Mouse (Mus musculus): ENCODE data around the gene Fgfr2. TPM values are rescaled to one million over a fixed set of nuclear protein-coding genes. Genes with fewer than 3 reads are reported as not detected.

The Fgfr2 gene
- polyA plus RNA-seq, 1 experiment from 2014 or later = 123 TPM

DNA sequence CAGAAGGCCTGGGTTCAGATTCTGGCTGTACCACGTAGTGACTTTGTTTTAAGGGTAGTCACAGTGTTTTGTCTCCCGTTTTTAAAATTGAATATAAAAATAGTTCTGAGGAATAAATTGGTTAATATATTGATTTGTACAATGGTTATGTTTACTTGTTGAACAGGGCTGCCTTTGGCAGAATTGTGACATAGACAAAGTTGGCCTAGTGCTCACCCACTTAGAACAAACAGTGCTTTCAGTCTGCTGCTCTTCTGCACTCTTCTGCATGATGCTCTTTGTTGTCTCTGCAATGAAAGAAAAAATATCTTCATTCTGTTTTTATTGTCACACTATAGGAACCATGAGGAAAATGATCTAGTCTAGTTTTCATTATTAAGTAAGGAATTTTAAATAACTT is 184.0 kb downstream of the Fgfr2 start:
- no peak overlapping the region for H3K4me2 ChIP-seq (replicated peaks)
- ATAC-seq (ENCODE audit: low FRiP score, low read depth) = no peak
- no peaks in the 10 kb centered on the region for H3K36me3 ChIP-seq
- no peaks in the 10 kb centered on the region for H3K9me3 ChIP-seq
- H3K9ac ChIP-seq = no peak overlapping the region
- no peak overlapping the region for H3K4me3 ChIP-seq
- WGBS = 86% methylated on average over 2 of the region's 2 CpGs
- no peaks in the 10 kb centered on the region for H3K27me3 ChIP-seq
- H3K27ac ChIP-seq = no peak overlapping the region
- peaks cover 7% of the 10 kb centered on the region for H3K4me1 ChIP-seq

DNA sequence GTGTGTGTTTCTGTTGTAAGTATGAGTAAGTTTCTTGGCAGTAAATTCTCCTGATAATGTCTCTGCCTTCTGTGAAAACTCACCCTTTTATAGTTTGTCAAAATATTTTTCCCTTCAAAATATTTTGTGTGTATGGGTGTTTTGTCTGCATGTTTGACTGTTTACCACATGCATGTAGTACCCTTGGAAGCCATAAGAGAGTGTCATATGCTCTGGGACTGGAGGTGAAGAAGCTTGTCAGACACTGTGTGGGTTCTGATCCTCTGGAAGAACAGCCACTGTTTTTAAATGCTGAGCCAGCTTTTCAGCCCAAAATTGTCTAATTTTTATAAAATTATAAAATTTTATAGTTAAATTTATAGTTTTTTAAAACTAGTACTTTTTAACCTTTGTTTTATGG is 188.4 kb downstream of the Fgfr2 start:
- no peak overlapping the region for H3K4me3 ChIP-seq

DNA sequence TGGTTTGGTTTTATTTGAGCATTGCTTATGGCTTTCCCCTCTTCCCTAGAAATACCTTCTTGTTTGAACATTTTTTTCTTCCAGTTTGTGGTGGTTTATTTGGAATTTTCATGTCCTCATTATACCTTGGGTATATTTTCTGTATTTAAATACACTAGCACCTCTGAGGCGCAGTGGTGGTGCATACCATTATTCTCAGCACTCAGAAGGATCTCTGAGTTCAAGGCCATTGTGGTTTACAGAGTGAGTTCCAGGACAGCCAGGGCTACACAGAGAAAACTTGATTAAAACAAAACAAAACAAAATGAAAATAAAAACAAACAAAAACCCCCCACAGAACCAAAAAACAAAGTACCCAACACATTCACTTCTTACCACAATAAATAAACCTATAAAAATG is 189.8 kb downstream of the Fgfr2 start:
- H3K4me1 ChIP-seq = peaks cover 16% of the 10 kb centered on the region
- H3K9me3 ChIP-seq = no peaks in the 10 kb centered on the region
- H3K27me3 ChIP-seq = no peaks in the 10 kb centered on the region
- WGBS = 90% methylated on average over 1 of the region's 1 CpGs
- H3K4me3 ChIP-seq = no peak overlapping the region
- no peak overlapping the region for H3K9ac ChIP-seq
- H3K27ac ChIP-seq = no peak overlapping the region
- no peak for ATAC-seq (ENCODE audit: low FRiP score, low read depth)
- H3K36me3 ChIP-seq = no peaks in the 10 kb centered on the region
- H3K4me2 ChIP-seq (replicated peaks) = no peak overlapping the region

More for the DNA sequence above, 188.4 kb downstream of the Fgfr2 start:
- Histone ChIP-seq H3K27ac (no peak overlapping the region), H3K4me1 (peaks cover 16% of the 10 kb centered on the region), H3K9ac (no peak overlapping the region), H3K36me3 (no peaks in the 10 kb centered on the region), H3K4me2 (replicated peaks) (no peak overlapping the region), H3K9me3 (no peaks in the 10 kb centered on the region), H3K27me3 (no peaks in the 10 kb centered on the region)
- no peak for ATAC-seq (ENCODE audit: low FRiP score, low read depth)

DNA sequence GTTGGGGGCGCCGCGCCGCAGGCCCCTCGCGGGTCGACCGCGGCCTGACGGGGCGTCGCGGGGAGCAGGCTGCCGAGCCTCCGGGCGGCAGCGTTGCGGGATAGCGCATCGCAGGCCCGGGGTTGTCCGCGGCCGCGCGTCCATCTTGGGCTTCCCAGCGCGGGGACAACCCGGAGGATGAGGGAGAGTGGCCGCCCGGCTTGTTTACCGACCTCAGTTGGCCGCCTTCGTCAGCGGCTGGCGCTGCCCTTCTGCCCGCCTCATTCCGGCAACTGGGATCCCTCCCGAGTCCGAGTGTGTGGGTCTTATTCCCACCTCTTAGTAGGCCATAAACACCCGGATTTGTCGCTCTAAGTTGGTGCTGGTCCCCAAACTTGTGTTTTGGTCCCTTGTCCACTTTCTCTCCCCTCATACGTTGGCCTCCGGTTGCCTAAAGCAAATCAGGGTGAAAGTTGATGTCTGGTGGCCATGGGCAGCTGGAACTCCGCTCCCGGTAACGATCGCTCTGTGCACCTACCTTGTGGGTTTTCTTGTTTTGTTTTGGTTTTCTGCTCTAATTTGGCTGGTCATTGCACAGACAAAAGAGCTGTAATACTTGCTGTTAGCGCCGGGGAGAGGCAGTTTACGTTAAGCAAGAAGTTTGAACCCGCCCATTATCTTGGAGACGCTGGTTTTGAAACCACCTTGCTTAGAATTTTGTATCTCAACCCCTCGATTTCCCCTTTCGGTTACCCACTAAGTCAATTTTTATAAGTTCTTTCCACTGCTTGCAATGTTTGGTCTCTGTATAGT is 191.4 kb downstream of the Fgfr2 start:
- Histone ChIP-seq H3K9ac (peak overlapping the region; percentile 99), H3K36me3 (no peaks in the 10 kb centered on the region), H3K9me3 (no peaks in the 10 kb centered on the region), H3K27me3 (no peaks in the 10 kb centered on the region), H3K4me3 (peak overlapping the region; percentile 95), H3K4me1 (peaks cover 16% of the 10 kb centered on the region), H3K27ac (peak overlapping the region; percentile 97), H3K4me2 (replicated peaks) (peak overlapping the region; percentile 79)
- ATAC-seq (ENCODE audit: low FRiP score, low read depth) = no peak
- under 1% methylated on average over 52 of the region's 55 CpGs for WGBS

DNA sequence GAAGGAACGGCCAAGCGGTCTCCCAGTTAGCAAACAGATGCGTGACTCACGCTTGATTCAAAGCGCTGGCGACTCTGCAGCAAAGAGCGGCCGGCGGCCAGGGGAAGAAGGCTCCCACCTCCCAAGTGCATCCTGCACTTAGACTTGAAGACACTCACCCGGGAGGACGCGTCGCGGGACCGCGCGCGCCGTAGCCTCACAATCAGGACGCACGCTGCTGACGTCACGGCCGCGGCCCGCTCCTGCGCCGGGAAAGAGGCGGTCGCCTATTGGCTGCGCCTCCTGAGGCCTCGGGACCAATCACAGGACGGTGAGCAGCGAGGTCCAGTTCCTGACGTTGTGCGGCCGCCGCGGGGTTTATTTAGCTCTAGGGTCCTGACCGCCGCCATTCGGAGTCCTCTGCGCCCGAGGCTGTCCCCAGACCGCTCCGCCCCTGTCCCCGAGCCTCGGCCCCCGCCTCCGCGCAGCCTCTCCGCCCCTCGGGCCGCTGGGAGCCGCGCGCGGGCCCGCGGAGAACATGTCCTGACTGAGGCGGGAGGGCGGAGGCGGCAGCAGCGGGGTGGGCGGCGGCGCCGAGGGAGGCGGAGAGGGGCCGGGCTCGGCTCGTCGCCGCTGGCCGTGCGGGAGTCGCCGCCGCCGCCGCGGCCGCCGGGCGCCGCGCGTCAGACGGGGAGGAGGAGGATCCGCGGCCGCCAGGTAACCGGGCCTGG is 192.1 kb downstream of the Fgfr2 start, which contains the start of gene Zranb1:
Gene Zranb1 (plus strand): TSS at position 293 of the 710 bp plus-strand sequence.
- H3K4me3 ChIP-seq = peak within 1 kb of the TSS; percentile 95
- no peaks in the 10 kb centered on the region for H3K27me3 ChIP-seq
- peak; percentile 100 for ATAC-seq (ENCODE audit: low FRiP score, low read depth)
- peak within 1 kb of the TSS; percentile 97 for H3K27ac ChIP-seq
- H3K4me1 ChIP-seq = peaks cover 16% of the 10 kb centered on the region
- H3K4me2 ChIP-seq (replicated peaks) = peak within 1 kb of the TSS; percentile 79
- peak within 1 kb of the TSS; percentile 99 for H3K9ac ChIP-seq
- H3K9me3 ChIP-seq = no peaks in the 10 kb centered on the region
- H3K36me3 ChIP-seq = no peaks in the 10 kb centered on the region
- under 1% methylated on average over 73 of the region's 93 CpGs for WGBS

DNA sequence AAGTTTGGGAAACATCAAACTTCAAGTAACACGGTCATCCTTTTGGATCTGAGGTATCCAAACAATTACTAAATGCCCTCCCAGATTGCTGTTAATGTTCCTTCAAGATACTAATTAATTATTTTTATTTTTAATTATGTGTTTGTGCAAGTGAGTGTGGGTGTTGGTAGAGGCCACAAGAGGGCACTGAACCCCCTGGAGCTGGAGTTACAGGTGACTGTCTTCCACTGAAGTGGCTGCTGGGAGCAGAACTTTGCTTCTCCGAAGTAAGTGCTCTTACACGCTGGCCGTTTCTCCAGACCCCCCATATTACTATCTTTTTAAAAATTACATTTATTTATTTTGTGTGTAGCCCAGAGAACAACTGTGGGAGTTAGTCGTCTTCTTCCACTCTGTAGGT is 193.1 kb downstream of the Fgfr2 start:
- Histone ChIP-seq H3K9ac (peak overlapping the region; percentile 99), H3K36me3 (no peaks in the 10 kb centered on the region), H3K4me3 (peak overlapping the region; percentile 95), H3K9me3 (no peaks in the 10 kb centered on the region), H3K27me3 (no peaks in the 10 kb centered on the region), H3K4me2 (replicated peaks) (peak overlapping the region; percentile 71), H3K27ac (no peak overlapping the region), H3K4me1 (peaks cover 16% of the 10 kb centered on the region)
- 84% methylated on average over 5 of the region's 5 CpGs for WGBS
- ATAC-seq (ENCODE audit: low FRiP score, low read depth) = no peak

DNA sequence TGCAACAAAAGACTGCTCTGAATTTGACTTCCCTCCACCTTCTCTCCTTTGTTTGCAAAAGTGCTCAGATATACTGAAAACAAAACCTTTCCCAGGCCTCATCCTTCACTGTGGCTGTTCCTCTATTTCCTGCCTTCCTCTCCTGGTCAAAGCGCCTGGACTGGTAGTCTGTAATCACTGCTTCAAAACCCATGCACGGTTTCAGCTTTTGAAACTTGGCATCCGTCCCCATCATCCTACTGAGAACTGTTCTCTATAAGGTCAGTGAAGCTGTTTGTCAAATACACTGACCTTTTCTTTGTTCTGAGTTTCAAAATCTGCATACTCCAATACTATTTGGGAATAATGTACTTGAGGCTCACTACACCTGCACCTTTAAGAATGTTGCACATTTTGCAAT is 195.9 kb downstream of the Fgfr2 start:
- H3K36me3 ChIP-seq = no peaks in the 10 kb centered on the region
- H3K9me3 ChIP-seq = no peaks in the 10 kb centered on the region
- no peak overlapping the region for H3K27ac ChIP-seq
- ATAC-seq (ENCODE audit: low FRiP score, low read depth) = no peak
- H3K27me3 ChIP-seq = no peaks in the 10 kb centered on the region
- 57% methylated on average over 3 of the region's 3 CpGs for WGBS
- no peak overlapping the region for H3K4me2 ChIP-seq (replicated peaks)
- no peak overlapping the region for H3K4me3 ChIP-seq
- no peak overlapping the region for H3K9ac ChIP-seq
- peaks cover 6% of the 10 kb centered on the region for H3K4me1 ChIP-seq

DNA sequence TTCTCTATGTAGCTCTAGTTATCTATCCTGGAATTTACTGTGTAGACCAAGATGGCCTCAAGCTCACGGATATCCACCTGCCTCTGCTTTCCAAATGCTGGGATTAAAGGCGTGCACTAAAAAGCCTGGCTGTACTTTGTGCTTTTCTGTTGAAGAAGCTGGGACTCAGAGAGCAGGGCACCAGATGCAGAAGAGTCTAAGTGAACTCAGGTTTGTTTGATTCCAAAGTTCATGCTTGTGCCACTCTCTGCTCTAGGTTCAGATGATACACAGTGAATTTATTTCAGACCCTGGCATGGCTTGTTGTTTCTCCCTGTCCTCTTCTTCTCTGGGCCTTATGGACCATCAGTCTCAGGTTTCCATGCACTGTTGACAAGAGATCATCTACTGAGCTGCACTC is 197.9 kb downstream of the Fgfr2 start:
- no peak overlapping the region for H3K9ac ChIP-seq
- no peaks in the 10 kb centered on the region for H3K27me3 ChIP-seq
- H3K4me1 ChIP-seq = peaks cover 3% of the 10 kb centered on the region
- no peaks in the 10 kb centered on the region for H3K36me3 ChIP-seq
- no peak overlapping the region for H3K27ac ChIP-seq
- no peak for ATAC-seq (ENCODE audit: low FRiP score, low read depth)
- WGBS = 80% methylated on average over 2 of the region's 2 CpGs
- no peak overlapping the region for H3K4me3 ChIP-seq
- H3K9me3 ChIP-seq = no peaks in the 10 kb centered on the region
- no peak overlapping the region for H3K4me2 ChIP-seq (replicated peaks)

DNA sequence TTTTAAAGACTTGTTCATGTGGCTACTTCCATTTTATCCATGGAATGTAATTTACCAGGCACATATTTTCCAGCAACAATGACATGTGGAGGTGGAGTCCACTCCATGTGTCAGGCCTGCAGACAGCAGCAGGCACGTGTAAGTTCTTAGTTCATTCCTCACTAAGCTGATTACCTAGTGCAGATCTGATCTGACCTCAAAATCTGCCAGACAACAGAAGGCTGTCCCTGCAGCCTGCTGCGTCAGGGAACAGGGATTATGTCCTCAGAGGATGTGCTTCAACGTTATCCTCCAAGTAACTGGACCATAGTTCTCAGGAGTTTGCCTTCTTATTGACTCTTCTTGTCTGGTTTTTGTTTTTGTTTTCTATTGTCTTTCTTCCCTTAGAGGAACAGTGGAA is 201.2 kb downstream of the Fgfr2 start:
- H3K4me3 ChIP-seq = no peak overlapping the region
- H3K9me3 ChIP-seq = peaks cover 6% of the 10 kb centered on the region; the same call in 1 of the 2 replicates
- H3K4me1 ChIP-seq = no peaks in the 10 kb centered on the region
- no peak overlapping the region for H3K9ac ChIP-seq
- H3K27me3 ChIP-seq = no peaks in the 10 kb centered on the region
- H3K4me2 ChIP-seq (replicated peaks) = no peak overlapping the region
- no peak for ATAC-seq (ENCODE audit: low FRiP score, low read depth)
- WGBS = 62% methylated on average over 3 of the region's 3 CpGs
- H3K36me3 ChIP-seq = no peaks in the 10 kb centered on the region
- H3K27ac ChIP-seq = no peak overlapping the region

DNA sequence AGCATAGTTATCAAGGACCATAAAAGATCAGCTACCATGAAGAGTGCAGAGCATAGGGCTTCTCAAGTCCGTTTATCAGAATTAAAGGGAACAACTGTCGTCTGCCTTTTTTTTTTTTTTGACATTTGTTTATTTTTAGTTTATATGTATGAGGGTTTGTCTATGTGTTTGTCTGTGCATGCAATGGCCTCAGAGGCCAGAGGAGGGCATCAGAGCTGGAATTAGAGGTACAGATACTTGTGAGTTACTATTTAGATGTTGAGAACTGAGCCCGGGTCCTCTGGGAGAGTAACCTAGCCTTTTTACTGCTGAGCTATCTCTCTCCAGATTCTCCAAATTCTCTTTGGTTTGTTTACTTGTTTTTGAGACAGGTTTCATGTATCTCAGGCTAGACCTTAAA is 219.4 kb downstream of the Fgfr2 start:
- 79% methylated on average over 3 of the region's 3 CpGs for WGBS
- H3K4me3 ChIP-seq = no peak overlapping the region

DNA sequence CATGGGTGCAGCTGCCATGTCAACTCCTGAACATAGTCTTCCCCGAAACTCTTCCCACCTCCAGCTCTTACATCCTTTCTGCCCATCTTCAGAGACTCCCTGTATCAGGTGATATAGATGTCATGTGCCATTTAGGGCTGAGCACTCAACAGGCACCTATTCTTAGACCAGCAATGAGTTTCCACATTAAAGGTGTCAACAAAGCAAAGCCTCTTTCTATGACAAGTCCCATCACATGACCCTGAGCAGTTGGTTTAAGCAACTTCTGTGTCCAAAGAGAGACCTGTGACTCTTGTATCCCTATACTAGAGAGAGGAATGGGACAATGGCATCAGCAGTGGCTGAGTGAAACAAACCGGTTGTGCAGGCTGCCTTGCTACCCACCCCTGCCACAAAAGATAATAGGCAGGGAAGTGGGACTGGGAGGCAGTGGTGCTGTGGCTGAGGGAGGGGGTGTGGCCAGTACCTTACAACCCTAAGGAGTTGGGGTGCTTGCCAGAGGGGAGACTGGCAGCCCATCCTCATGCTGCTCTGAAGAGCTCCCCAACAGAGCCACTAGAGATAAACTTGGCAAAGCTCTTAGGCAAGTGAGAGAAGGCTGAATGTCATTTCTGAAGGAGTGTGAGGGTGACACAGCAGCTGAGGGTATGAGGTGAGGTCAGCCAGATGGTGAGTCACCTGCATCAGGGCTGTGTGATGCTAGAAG is 222.2 kb downstream of the Fgfr2 start:
- 50% methylated on average over 2 of the region's 2 CpGs for WGBS
- H3K36me3 ChIP-seq = no peaks in the 10 kb centered on the region
- no peak overlapping the region for H3K4me2 ChIP-seq (replicated peaks)
- peaks cover 7% of the 10 kb centered on the region; the same call in 1 of the 2 replicates for H3K9me3 ChIP-seq
- H3K27me3 ChIP-seq = no peaks in the 10 kb centered on the region
- H3K4me3 ChIP-seq = no peak overlapping the region
- no peak overlapping the region for H3K9ac ChIP-seq
- ATAC-seq (ENCODE audit: low FRiP score, low read depth) = no peak
- H3K27ac ChIP-seq = no peak overlapping the region
- H3K4me1 ChIP-seq = no peaks in the 10 kb centered on the region

More for the DNA sequence above, 219.4 kb downstream of the Fgfr2 start:
- no peak overlapping the region for H3K27ac ChIP-seq
- H3K9me3 ChIP-seq = peaks cover 10% of the 10 kb centered on the region; the same call in 1 of the 2 replicates
- no peak overlapping the region for H3K9ac ChIP-seq
- H3K36me3 ChIP-seq = no peaks in the 10 kb centered on the region
- no peaks in the 10 kb centered on the region for H3K27me3 ChIP-seq
- H3K4me2 ChIP-seq (replicated peaks) = no peak overlapping the region
- no peaks in the 10 kb centered on the region for H3K4me1 ChIP-seq
- ATAC-seq (ENCODE audit: low FRiP score, low read depth) = no peak

DNA sequence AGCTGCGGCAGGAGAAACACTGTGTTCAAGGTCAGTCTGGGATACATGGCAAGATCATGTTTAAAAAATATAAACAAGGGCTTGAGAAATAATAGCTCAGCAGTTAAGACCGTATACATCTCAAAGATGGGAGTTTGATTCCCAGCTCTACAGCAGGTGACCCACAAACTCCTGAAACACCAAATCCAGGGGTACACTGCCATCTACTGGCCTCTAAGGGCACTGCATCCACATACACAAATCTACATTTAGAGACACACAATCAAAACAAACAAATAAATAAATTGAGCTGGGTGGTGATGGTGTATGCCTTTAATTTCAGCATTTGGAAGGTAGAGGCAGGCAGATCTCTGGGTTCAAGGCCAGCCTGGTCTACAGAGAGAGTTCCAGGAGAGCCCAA is 224.9 kb downstream of the Fgfr2 start:
- H3K4me3 ChIP-seq = no peak overlapping the region
- no peak overlapping the region for H3K4me2 ChIP-seq (replicated peaks)
- no peaks in the 10 kb centered on the region for H3K36me3 ChIP-seq
- H3K9ac ChIP-seq = no peak overlapping the region
- WGBS = 91% methylated on average over 2 of the region's 2 CpGs
- peaks cover 7% of the 10 kb centered on the region; the same call in 1 of the 2 replicates for H3K9me3 ChIP-seq
- no peak overlapping the region for H3K27ac ChIP-seq
- H3K4me1 ChIP-seq = no peaks in the 10 kb centered on the region
- no peak for ATAC-seq (ENCODE audit: low FRiP score, low read depth)
- no peaks in the 10 kb centered on the region for H3K27me3 ChIP-seq
